Mouse (Mus musculus): ENCODE measurements around the gene Prpf19.

- no peak for TF ChIP-seq CTCF (IDR thresholded peaks at IDR 0.05; ENCODE audit: low read depth, low read length)
- no peak for TF ChIP-seq POLR2A (IDR thresholded peaks at IDR 0.05; ENCODE audit: extremely low read depth, insufficient read depth, low read length)
Measured at GRCm38 (mm10) chr19:10937110-10937563, 42.1 kb downstream of the Prpf19 start, which contains the start of gene Ptgdr2.

Data from liver, adult 2 months (tissue).